Mouse (Mus musculus) spleen, postnatal 14 days (tissue): ENCODE measurements around the gene BC029722.
"Not testable (repeated sequence)": the region's sequence is repeated elsewhere in the genome, so short reads cannot be mapped to it uniquely, and the experiment has no call there.

ENCODE experiments used
- DNase-seq, 2 experiments: peaks; one replicate each; pipeline ENCODE4 v3.0.0; 2021 to 2022; ENCODE audit warnings: low spot score in 2 of 2

BC029722 gene

DNA sequence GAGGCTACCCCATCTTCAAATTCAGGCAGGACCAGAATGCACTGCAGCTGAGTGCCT is at the start of gene BC029722:
BC029722 (minus strand) TSS at position 35 of the 57 bp plus-strand sequence.
- no peak for DNase-seq

DNA sequence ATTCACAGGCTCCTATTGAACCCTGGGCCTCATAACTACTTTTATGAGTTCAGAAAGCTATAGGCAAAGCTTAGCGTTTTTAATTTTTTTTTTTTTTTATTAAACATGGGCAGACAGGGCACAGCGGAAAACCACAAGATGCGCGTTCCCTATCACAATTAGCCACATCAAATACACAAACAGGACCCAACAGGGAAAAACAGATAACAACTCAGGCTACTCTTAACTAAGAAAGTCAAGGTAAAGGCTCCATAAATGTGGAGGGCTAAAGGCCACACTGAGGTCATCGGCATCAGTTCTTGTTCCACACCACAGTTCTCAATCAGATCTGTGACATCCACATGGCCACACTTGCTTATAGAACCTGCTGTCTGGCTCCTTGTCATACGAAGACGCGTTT is 49.1 kb upstream of the BC029722 start:
- DNase-seq, result no peak

DNA sequence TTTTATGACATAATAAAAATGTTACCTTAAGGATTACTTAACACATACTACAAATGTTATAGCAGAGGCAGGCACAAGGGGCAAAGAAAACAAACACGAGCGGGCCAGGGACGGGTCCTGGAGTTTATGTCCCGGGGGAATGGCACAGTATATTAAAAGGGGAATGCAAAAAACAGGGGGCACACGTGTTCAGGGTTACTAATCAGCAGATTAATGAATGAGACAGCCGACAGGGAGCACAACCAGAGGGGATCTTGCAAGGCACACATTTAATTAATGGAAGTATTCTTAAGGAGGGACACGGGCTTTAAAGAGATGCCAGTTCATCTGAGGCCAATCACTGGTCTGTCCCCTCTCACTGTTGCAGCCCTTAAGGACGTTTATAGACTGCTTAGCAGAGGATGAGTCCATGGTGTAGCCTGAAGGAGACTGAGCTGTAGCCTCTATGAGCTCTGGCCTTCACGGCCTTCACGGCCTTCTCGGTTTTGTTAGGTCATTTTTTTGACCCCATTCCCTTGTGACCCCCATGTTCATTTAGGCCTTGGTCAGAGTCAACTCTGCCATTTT is 44.2 kb upstream of the BC029722 start:
- no peak for DNase-seq

DNA sequence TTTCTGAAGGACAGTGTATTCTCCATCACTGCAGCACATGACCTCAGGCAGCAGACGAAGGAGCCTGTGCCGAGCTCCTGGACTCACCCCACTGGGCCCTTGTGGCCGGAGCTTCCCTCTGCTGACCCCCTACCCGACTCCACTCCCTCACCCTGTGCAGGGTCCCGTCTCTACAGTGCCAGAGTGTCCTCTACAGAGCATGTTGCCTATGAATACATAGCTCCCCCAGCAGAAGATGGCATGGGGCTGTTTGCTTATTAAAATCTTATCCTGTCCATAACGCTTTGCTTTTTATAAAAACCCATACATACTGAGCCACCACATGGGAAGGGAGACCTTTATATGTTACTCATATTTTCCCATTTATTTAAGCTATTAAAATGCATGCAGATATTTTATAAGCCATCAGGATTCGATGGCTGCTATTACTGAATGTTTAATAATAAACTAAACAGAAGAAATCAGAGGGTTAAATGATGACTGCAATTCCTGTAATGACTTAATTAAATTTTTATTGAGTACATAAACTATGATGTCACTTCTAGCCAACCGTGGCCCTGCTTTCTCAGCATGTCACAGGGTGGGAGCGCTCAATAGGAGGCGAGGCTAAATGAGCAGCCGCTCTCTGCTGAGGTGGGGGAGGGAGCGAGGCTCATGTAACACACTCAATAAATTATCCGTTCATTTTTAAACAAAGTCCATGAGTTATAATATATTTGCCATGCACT is 43.5 kb upstream of the BC029722 start:
- no peak for DNase-seq

DNA sequence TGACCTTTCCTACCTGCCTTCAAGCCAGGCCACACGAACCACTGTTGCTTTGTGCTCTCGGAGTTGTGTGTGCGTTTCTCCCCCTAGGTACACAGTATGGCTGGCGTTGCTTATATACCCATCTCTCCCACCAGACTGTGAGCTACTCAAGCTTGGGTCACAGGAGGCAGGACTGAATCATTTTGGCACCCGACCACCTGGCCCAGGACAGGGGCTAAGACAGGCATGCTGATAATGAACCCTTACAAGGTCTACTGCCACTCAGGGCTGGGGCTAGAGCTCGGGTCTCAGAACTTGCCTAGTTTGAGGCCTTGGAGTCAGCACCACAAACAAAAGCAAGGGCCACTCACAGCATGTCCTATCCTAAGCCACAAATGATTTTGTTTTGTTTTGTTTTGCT is 42.4 kb upstream of the BC029722 start:
- no peak for DNase-seq

DNA sequence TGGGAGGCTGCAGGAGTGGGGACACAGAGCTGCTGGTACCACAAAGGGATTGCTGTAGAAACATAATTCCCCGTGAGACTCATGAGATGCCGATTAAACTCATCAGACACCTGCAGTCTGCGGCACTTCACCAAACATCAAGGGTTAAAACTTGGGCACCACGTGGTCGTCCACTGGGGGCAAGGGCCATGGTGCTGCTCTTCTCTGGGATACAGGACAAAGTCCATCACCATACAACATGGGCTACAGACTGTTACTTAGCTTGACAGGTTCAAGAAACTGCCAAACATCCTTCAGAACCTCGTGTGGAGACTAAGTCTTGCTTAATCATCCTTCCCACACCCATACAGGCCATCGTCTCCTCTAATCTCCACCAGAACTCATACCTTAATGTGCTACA is 40.9 kb upstream of the BC029722 start:
- DNase-seq, result no peak

DNA sequence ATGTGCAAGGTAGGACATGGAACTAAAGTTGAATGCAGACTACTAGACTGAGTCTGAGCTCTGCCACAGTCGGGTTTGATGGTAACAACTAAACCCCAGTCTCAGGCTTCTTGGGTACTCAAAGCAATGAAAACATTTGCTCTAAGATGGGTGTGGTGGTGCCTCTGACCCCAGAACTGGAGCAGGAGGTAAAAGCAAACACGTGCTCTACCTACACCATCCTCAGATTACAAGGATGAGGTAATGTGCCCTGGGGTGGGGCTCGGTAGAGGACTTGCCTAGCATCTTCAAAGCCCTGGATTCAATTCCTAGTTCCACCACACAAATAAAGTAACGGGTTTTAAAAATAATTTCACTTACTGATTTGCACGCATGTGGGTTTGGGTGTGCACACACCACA is 33.3 kb upstream of the BC029722 start:
- no peak for DNase-seq

DNA sequence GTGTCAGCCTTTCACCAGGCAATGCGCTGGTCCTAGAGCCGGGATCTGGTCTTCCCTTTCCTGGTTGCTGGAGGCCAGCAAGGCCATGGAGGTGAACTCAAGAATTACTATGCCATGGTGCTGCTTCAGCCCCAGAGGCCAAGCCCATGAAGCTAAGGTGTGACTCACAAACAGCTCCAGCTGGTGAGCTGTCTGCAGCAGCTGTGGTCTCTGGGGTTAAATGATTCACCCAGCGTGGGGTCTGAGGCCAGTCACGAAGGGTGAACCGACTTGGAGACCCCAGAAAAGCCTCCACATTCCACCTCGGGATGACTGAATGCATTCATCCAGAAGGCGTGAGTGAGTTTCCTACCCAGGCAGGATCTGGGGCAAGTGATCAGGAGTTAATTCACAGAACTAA is 30.9 kb upstream of the BC029722 start:
- no peak for DNase-seq

DNA sequence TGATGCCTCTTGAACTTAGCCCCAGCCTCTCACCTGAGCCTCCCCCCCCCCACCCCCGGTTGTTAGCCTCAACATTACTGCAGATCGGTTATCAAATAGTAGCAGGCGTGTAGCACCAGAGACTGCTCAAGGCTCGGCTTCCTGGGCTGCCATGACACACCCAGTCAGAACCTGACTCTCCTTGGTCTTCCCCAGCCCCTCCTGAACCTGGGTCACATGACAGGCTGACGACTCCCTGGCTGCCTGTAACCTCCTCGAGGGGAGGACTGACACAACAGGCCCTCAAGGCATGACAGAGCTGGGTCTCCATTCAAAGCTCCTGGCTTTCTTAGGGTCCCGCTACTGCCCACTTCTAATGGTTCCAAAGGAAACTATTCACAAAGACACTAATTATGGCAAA is 30.2 kb upstream of the BC029722 start:
- no peak for DNase-seq

DNA sequence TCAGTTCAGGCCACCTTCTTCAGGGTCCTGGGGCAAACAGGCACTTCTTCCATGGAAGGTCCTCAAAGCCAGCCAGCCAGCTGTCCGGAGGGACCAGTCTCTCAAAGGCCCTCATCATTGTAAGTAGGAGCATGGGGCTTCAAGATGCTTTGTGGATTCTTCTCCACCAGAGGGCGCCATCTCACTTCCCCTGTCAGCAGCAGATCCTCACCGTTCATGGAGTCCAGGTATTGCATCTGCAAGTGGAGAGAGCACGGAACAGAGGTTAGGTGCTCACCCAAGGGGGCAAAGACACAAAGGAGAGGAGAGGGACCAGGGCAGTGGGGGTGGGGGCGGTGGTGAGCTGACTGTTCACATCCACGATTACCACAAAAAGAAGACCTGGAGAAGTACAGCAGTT is 29.1 kb upstream of the BC029722 start:
- peak; percentile 53 to 74 for DNase-seq

DNA sequence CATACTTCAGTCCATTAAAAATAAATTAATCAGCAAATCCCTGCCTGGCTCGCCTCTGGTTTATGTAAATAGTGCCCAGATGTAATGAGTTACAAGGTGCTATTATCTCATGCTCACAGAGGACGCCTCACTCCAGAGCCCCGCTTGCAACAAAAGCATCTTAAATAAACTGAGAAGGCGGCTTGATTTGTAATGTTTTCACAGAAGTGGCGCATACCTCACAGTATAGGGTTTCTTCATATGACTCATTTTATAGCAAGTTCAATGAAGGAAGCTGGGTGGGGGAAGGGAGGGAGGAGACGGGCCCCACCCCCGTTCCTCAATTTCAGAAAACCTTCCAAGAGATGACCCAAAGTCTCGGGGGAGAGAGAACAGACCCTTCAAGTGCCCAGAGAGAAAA is 27.7 kb upstream of the BC029722 start:
- no peak for DNase-seq

DNA sequence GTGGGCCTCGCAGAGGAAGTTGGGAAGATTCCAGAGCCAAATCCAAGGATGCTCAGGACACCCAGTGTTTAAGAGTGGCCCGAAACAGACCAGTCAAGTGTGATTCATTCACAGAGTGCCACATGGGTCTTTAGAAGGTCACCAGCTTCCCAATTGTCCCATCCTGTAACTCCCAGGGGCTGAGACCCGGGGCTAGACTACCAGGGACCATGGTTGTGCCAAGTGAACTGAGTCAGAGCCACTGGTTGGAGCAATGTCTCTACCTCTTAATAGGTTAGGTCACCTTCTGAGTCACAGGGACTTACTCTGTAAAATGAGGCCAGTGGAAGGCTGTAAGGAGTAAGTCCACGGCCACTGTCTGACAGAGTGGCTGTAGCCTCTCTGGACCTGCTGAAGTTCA is 19.7 kb upstream of the BC029722 start:
- DNase-seq, result no peak

DNA sequence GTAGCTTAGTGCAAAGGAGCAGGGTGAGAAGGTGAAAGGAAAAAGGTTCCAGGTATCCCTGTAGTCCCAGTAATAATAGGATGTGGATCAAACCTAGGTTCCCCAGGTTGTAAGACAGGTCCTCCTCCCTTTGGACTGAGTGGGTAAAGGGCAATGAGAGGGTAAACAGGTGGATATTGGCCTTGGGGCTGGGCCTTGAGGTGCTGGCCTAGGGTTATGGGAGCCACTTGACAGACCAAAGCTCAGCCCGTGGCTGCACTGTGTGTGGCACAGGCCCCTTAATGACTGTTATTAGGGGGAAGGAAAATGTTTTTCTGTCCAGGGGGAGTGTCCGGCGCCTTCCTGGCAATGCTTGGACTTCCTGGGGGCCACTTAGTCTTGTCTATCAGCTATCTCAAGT is 18.7 kb upstream of the BC029722 start:
- no peak for DNase-seq

DNA sequence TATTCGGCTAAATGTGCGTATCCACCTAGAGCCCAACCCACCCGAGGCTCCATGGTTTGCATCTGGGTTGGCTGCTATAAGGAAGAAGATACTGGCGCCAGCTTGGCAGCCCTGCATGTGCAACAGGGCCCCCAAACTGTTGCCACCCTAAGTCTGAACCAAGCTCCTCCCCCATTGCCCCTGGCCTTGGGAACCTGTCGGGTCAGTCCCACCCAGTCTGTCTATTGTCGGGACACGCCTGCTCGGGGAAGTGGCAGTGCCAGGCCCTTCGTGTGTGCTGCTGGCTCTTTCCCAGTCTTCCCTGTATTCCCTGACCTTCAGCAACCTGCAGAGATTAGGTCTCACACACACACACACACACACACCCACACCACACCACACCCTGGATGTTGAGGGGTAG is 15.5 kb upstream of the BC029722 start, which contains the start of gene Fam83c:
Fam83c (minus strand) TSS at position 123 of the 400 bp plus-strand sequence.
- DNase-seq, result no peak

DNA sequence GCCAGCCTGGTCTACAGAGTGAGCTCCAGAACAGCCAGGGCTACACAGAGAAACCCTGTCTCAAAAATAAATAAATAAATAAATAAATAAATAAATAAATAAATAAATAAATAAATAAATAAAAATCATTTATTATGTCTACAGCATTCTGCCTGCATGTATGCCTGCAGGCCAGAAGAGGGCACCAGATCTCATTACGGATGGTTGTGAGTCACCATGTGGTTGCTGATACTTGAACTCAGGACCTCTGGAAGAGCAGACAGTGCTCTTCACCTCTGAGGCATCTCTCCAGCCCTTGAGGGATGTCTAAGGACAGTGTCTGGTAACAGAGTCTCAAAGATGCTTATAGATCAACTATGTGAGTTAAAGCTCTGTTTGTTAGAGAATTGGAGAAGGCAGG is 12.9 kb upstream of the BC029722 start:
- DNase-seq, result not testable (repeated sequence)

DNA sequence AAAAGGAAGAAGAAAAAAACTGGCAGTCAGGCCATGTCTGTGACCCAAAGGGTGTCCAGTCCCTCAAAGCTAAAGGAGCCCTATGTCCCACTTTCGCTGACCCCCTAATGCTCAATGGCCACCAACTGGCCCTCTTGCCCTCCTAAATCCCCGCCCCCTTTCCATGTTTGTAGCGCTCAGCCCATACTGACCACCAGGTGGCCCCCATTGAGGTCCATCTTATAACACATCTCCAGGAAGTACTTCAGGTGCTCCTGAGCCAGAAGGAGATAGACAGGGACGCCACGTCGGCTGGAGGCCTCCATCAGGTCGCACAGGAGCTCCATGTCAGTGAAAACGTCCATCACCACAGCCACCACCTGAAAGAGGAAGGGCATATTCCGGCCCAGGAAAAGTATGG is 12.1 kb upstream of the BC029722 start:
- no peak for DNase-seq

DNA sequence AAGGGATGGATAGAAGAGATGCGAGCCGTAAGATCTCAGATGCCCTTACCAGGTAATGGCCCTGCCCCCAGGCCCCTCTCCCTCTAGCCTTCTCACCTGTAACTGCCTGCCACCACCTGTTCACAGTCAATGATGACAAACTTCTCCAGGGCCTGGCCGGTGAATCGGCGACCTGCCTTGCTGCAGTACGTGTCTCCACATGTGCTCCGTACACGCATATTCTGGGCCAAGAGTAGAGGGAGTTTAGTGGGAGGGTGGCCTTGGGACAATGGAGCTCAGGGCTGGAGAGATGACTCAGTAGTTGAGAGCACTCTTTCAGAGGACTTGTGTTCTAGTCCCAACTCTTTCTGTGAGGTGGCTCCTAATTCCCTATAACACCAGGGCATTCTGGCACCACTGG is 11.6 kb upstream of the BC029722 start:
- DNase-seq, result no peak

DNA sequence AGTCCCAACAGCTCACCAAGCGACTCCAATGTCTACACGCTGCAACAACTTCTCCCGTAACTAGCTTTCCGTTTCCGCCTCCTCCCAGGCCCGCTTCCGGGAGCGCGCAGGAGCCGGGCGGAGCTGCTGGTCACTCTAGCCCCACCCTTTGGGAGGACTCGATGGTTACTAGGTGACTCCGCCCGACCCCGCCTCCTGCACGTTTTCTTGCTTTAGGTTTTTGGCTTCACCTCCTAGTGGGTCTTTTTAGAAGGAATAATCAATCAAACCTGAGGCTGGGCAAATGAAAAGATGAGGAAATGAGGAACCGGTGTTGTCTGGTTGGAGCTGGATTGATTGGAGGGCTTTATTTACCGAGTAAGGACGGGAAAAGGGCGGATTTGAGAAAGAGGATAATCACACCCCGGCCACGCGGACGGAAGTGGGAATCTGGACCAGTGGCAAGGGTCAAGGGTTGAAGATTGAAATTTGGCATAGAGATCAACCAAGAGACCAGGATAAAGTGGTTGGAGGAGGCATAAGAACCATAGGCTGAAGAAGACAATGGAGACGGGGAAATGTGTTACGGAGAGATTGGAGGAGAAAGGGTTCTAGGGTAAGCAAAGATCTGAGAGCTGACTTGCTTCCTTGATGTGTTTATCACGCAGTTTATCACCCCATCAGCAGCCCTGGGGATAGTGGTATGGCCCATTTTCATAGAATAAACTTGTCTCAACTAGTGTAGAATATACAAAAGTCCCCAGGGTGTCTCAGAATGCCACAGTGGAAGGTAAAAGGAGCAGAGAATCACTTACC is 7.6 kb upstream of the BC029722 start, which contains the start of gene Eif6:
Eif6 (minus strand) TSS at position 296 of the 795 bp plus-strand sequence.
- peak; percentile 71 to 75 for DNase-seq

DNA sequence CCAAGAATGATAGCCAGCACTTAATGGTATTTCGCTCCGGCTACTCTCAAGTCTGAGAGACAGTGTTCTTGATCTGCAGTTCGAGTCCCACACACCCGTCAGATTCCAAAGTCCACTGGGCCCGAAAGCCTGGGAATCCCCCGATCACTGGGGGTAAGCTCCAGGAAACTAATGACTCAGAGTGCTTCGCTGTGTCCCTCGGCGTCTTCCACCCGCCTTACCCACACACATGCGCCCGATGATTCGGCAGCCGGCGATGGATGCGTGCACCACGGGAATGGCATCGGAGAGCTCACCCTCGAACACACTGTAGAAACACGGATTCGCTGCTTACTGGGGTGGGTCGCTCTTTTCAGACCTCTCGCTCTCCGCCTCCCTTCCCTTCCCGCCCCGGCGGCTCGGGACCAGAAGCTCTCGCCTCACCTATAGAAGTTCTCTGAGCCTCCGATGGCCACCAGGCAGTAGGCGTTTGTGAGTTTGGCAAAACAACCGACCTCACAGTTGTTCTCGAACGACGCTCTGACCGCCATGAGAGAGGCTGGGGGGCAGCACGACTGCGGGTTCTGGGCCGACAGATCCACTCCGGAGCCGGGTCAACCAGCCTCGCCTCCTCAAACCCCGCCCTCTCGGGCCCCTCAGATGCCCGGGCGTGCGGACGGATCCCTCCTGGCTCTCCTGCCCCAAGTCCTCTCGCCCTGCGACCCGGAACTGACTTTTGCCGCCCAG is 6.8 kb upstream of the BC029722 start:
- DNase-seq, result no peak

DNA sequence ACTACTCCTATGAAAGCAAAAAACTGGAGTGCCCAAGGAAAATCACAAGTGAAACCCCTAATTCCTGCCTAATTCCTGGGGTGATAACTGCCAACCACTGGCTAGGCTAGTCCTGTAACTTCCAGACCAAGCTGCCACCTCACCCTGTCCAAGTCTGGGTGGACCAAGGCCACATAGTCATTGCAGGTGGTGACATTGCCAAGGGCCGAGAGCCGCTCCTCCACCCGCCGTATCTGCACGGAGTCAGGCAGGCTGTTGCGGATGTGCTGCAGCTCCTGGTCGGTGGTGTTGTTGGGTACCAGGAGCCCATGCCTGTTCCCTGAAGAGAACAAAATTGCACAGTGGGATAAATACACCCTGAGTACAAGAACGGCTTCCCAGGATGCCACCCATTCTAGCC is 4.5 kb upstream of the BC029722 start:
- no peak for DNase-seq

DNA sequence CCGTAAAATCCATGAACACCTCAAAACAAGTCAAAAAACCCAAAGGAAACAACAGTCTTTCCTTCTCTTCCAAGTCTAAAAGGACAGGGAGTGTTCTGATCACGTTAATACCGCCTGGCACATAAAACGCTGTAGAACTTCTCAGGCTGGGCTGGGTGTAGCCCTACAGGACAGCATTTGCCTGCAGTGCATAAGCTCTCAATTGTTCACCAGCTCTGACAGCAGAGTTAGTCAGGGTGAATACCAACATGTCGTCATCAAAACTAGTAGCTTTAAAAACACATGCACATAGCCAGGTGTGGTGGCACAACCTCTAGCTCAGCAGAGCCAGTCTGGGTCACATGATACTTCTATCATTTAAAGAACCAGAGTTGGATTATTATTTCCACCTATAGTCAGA is 1.6 kb upstream of the BC029722 start:
- DNase-seq, result no peak

DNA sequence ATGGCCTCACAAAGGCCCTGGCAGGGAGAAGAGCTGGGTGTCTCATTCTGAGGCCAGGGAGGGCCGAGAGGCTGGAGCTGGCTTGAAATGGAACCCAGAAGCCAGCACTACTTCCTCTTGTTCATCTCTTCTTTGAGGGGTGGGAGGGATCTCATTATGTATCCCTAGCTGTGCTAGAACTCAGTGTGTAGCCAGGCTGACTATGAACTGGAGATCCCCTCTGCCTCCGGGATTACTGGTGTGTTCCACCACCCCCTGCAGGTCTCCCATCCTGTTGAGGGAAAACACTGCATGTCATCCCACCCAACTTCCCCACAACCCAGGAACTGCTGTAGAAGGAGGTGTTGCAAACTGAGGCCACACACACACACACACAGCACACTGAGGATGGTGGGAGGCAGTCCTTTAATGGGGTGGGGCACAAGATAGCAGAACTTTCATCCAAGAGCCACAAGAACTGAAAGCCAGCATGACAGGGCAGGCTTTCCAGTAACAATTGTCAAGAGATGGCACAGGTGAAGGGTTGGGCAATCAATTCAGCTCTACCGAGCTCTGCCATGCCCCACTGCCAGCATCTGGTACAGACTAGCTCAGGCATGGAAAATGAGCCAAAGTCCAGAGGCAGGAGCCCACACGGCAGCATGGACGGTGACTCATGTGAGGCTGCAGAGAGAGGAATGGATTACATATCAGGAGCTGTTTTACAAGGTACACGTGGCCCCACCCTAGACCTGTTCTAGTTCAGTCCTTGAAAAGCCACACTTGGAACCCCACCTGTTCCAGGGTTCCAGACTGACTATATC is 424 bp upstream of the BC029722 start:
- DNase-seq, result no peak
